Mouse (Mus musculus) E14TG2a.4 (cell line): ENCODE data around the gene Zfp385b.

ENCODE experiments used
- H3K27me3 ChIP-seq: 2 replicates; pipeline ENCODE4 v1.6.1; 2014; ENCODE audit warnings: low read length, control low read depth; ENCODE audit not compliant: insufficient read depth
- H3K36me3 ChIP-seq: 2 replicates; pipeline ENCODE4 v1.6.1; 2014; ENCODE audit warnings: low read length, control low read depth; ENCODE audit not compliant: insufficient read depth
- H3K4me1 ChIP-seq: replicated peaks from 2 replicates; pipeline ENCODE4 v1.6.1; 2014; ENCODE audit warnings: low read depth, low read length, control low read depth
- H3K4me3 ChIP-seq: replicated peaks from 2 replicates; pipeline ENCODE4 v1.5.1; 2014; ENCODE audit warnings: mild to moderate bottlenecking, low read length
- H3K9me3 ChIP-seq: 2 replicates; pipeline ENCODE4 v1.6.1; 2014; ENCODE audit warnings: low read length, control low read depth
- CTCF ChIP-seq: conservative IDR thresholded peaks from 2 replicates; pipeline ENCODE4 v1.5.1; 2014; ENCODE audit warnings: low read length
- NANOG ChIP-seq: IDR thresholded peaks from 2 replicates; pipeline ENCODE4 v1.6.1; 2014; ENCODE audit warnings: borderline replicate concordance, low read length, mixed read lengths
- POU5F1 ChIP-seq: IDR thresholded peaks from 2 replicates; pipeline ENCODE4 v1.6.1; 2014; ENCODE audit warnings: low read length, borderline replicate concordance

Zfp385b gene

DNA sequence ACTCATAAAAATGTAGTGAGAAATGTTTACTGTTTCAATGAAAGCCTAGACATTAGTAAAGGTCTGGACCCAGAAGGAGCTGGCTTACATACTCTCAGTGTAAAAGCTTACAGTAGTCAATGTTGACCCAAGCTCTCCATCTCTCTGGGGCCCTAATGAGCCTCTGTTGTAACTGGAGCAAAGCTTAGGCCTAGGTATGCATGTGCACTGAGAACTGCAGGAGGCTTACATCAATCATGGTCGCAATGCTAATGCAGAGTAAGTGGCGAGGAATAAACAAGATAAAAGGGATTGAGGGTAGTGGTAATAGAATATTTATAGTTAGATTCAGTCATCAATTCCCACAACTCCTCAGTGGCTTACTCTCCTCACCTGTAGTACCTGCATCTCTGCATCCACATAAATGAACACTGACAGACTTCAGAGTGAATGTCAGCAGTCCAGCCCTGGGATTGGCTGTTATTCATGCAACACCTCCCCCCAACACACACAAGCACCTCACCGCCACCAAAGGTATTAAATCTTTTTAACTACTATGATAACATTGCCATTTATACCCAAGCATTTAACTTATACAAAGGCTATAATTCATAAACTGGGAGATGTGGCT, 191.7 kb downstream of the Zfp385b start:
- Histone ChIP-seq H3K27me3 (no peaks in the 10 kb centered on the region), H3K36me3 (no peaks in the 10 kb centered on the region), H3K9me3 (no peaks in the 10 kb centered on the region), H3K4me3 (no peak overlapping the region), H3K4me1 (no peaks in the 10 kb centered on the region)
- TF ChIP-seq NANOG (no peak), CTCF (no peak), POU5F1 (no peak)

- no peaks in the 10 kb centered on the region for H3K36me3 ChIP-seq
- H3K27me3 ChIP-seq = no peaks in the 10 kb centered on the region
- TF ChIP-seq CTCF (no peak), NANOG (no peak), POU5F1 (no peak)
- no peak overlapping the region for H3K4me3 ChIP-seq
- H3K4me1 ChIP-seq = 0 out of 2 replicates have a peak, but pooled peaks cover 6% of the 10 kb centered on the region
- peaks cover 7% of the 10 kb centered on the region; the same call in 1 of the 2 replicates for H3K9me3 ChIP-seq
Measured at GRCm38 (mm10) chr2:77618686-77619085, 200.8 kb downstream of the Zfp385b start.

DNA sequence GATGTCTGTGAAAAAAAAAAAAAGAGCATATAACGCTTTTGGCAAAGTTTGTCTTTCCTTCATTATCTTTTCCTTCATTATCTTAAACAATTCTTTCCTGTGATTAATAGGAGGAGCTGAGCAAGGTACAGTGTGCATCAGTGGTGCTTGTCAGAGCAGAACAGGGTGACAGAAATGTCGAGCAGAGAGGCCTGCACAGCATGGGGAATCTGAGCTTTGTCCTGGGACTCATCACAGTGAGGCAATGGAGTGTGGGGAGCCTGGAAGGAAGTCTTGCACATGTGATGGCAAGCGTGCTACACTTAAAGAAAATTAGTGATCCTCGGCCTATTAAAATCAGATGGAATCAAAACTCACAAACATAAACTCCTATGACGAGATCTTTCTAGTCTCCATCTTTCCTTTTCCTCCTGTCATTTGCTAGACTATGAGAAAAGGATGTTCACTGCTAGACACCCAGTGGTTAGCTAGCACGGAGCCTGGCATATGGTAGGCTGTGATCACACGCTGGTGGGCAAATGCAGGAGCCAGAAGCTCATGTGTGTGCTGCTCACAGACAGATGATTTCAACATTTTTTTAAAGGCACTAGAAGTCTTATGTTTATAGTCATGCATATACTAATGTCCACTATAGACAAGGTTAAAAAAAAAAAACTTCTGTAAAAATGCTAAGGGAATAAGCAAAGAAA, 209.0 kb downstream of the Zfp385b start:
- TF ChIP-seq NANOG (no peak), CTCF (no peak), POU5F1 (no peak)
- H3K27me3 ChIP-seq = no peaks in the 10 kb centered on the region
- 0 out of 2 replicates have a peak, but pooled peaks cover 4% of the 10 kb centered on the region for H3K9me3 ChIP-seq
- no peaks in the 10 kb centered on the region for H3K36me3 ChIP-seq
- 0 out of 2 replicates have a peak, but pooled peaks cover 6% of the 10 kb centered on the region for H3K4me1 ChIP-seq
- no peak overlapping the region for H3K4me3 ChIP-seq

GRCm38 (mm10) chr2:77609452-77609851, 210.0 kb downstream of the Zfp385b start:
- Histone ChIP-seq H3K4me3 (no peak overlapping the region), H3K27me3 (no peaks in the 10 kb centered on the region), H3K4me1 (no peaks in the 10 kb centered on the region), H3K36me3 (no peaks in the 10 kb centered on the region), H3K9me3 (0 out of 2 replicates have a peak, but pooled peaks cover 4% of the 10 kb centered on the region)
- TF ChIP-seq POU5F1 (no peak), NANOG (no peak), CTCF (no peak)

GRCm38 (mm10) chr2:77608666-77609065, 210.8 kb downstream of the Zfp385b start:
- H3K36me3 ChIP-seq = no peaks in the 10 kb centered on the region
- no peaks in the 10 kb centered on the region for H3K4me1 ChIP-seq
- TF ChIP-seq NANOG (no peak), POU5F1 (no peak), CTCF (no peak)
- no peaks in the 10 kb centered on the region for H3K27me3 ChIP-seq
- H3K9me3 ChIP-seq = 0 out of 2 replicates have a peak, but pooled peaks cover 4% of the 10 kb centered on the region
- H3K4me3 ChIP-seq = no peak overlapping the region

DNA sequence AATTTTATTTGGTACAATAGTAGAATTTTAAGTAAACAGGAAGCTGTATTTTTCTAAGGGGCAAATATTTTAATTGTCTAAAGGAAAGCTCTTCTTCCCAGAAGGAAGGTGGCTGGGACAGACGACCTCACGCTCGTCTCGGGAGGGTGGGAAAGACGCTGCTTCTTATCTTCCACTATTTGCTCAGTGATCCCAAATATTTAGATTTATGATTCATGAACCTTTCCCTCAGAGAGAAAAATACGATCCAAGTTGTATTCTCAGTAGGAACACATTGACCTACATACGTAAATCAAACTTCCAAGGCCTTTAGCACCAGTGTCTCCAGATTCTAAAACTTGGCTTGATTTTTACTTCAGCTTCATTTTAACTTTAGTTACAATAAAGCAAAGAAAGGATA, 226.0 kb downstream of the Zfp385b start:
- Histone ChIP-seq H3K36me3 (no peaks in the 10 kb centered on the region), H3K27me3 (no peaks in the 10 kb centered on the region), H3K4me3 (no peak overlapping the region), H3K9me3 (no peaks in the 10 kb centered on the region), H3K4me1 (no peaks in the 10 kb centered on the region)
- no peak for TF ChIP-seq NANOG
- no peak for TF ChIP-seq CTCF
- TF ChIP-seq POU5F1 = no peak

DNA sequence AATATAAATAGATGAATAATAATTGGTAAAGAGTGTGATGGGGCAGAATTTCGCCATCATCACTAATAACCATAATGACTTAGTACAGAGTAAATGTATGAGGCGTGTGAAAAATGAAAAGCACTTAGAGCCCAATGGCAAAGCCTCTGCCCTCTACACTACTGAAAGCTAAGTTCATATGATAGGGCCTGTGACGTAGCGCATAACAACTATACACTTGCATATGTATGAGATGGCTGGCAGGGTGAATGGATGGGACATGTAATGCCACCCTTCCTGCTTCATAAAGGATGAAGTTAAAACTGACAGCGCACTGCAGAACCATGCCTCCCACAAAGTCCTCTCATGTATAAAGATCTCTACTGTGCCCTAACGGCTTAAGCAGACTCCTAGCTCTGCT, 226.9 kb downstream of the Zfp385b start:
- H3K36me3 ChIP-seq = no peaks in the 10 kb centered on the region
- H3K4me3 ChIP-seq = no peak overlapping the region
- no peaks in the 10 kb centered on the region for H3K27me3 ChIP-seq
- H3K4me1 ChIP-seq = peaks cover 5% of the 10 kb centered on the region
- H3K9me3 ChIP-seq = peaks cover 2% of the 10 kb centered on the region; the same call in 1 of the 2 replicates
- TF ChIP-seq NANOG = no peak
- no peak for TF ChIP-seq POU5F1
- no peak for TF ChIP-seq CTCF

DNA sequence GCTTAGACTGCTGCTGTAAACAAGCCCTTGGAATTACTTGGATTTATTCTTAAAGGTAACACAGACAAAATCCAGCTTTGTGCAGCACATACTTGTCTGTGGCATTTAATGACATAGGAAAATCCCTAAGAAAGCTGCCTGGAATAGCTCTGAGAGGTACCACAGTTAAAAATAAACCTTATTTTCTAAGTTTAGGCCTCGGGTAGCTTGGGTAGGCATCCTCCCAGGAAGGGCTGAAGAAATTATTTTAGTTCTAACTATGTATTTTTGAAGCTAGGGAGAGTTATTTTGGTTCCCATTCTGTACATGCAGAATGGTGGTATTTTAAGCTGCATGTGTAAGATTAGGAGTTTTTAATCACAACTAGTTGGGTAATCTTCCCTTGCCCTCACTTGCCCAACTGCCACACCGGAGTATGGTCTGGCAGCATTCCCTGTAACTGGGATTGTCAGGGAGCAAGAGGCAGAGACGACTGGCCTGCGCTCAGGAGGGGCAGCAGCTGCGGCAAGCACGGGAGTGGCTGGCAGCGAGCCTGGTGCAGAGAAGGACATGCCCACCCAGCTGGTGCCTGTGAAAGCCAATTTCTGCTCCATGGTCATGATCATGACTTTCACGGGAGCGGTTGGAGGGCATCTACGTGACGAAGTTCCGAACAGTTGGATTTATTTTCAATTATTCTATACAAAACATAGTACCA, 230.1 kb downstream of the Zfp385b start:
- TF ChIP-seq POU5F1 = no peak
- no peak for TF ChIP-seq CTCF
- no peak for TF ChIP-seq NANOG

More for the DNA sequence above, 230.1 kb downstream of the Zfp385b start:
- Histone ChIP-seq H3K4me3 (no peak overlapping the region), H3K27me3 (no peaks in the 10 kb centered on the region), H3K36me3 (no peaks in the 10 kb centered on the region), H3K4me1 (peaks cover 25% of the 10 kb centered on the region), H3K9me3 (peaks cover 8% of the 10 kb centered on the region; the same call in 1 of the 2 replicates)
